Mouse (Mus musculus) heart, adult 11 months (tissue): ENCODE measurements at regions not wholly inside any gene's neighbourhood (a gene's known extent, or its start where the extent isn't known, plus 50 kb on each side); places are given as distances from the start of the nearest gene placed in this dataset.

Experiments used
- DNase-seq: peaks from one replicate; pipeline ENCODE4 v3.0.0; 2022

GRCm38 (mm10) chr5:93328059-93328458 lies 61.0 kb downstream of the Ccng2 start:
- DNase-seq = peak; percentile 94

- DNase-seq = no peak
These were observed 63.8 kb downstream of the Ccng2 start for GRCm38 (mm10) chr5:93330851-93331250.

- DNase-seq = no peak
These were observed 86.0 kb downstream of the Ccng2 start for GRCm38 (mm10) chr5:93353101-93353500.
